Mouse (Mus musculus) heart, postnatal 0 days (tissue): ENCODE measurements around the gene Tmem191c.

Experiments
- CTCF ChIP-seq: IDR thresholded peaks from 2 replicates; pipeline ENCODE4 v1.5.1; 2016; ENCODE audit warnings: antibody characterized with exemption, control low read depth, low read depth
- EP300 ChIP-seq: IDR thresholded peaks from 2 replicates; pipeline ENCODE4 v1.6.1; 2016; ENCODE audit warnings: antibody characterized with exemption, low read depth

DNA sequence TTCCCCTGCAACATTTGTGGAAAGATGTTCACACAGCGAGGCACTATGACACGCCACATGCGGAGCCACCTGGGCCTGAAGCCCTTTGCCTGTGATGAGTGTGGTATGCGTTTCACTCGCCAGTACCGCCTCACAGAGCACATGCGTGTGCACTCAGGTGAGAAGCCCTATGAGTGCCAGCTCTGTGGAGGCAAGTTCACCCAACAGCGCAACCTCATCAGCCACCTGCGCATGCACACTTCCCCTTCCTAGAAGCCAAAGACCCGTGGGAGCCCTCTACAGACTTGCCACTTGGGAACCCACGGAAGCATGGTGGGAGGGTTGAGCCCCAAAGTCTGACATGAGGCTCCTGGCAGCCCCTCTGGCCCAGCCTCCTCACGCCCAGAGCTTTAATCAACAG is 17.0 kb upstream of the Tmem191c start:
- TF ChIP-seq EP300 (no peak), CTCF (no peak)
